Mouse (Mus musculus) stomach, postnatal 0 days (tissue): ENCODE data around the gene Tas2r137. TPM values are rescaled to one million over a fixed set of nuclear protein-coding genes. Genes with fewer than 3 reads are reported as not detected.

Experiments used
- ATAC-seq: fragments of 200-750 bp; cut with Nextera tagmentation; 2 replicates; pipeline ENCODE4 v1.8.0; 2017; ENCODE audit not compliant: low FRiP score, low TSS enrichment
- DNase-seq: peaks from one replicate; pipeline ENCODE4 v3.0.0-alpha.2; 2016; ENCODE audit warnings: low spot score
- H3K27ac ChIP-seq: fragments of 300-500 bp; sonication (generic); replicated peaks from 2 replicates; pipeline ENCODE4 v1.5.1; 2014; ENCODE audit warnings: mild to moderate bottlenecking, control low read depth
- H3K27me3 ChIP-seq: fragments of 300-500 bp; sonication (generic); 2 replicates; pipeline ENCODE4 v1.6.1; 2014; ENCODE audit warnings: low read length; ENCODE audit not compliant: control insufficient read depth, insufficient read depth
- H3K36me3 ChIP-seq: fragments of 300-500 bp; sonication (generic); 2 replicates; pipeline ENCODE4 v1.6.1; 2014; ENCODE audit warnings: low read length, mixed read lengths; ENCODE audit not compliant: control insufficient read depth, insufficient read depth
- H3K4me1 ChIP-seq: fragments of 300-500 bp; sonication (generic); replicated peaks from 2 replicates; pipeline ENCODE4 v1.6.1; 2014; ENCODE audit warnings: antibody characterized with exemption; ENCODE audit not compliant: control insufficient read depth, insufficient read depth
- H3K4me2 ChIP-seq: fragments of 300-500 bp; sonication (generic); replicated peaks from 2 replicates; pipeline ENCODE4 v1.6.1; 2014; ENCODE audit warnings: low read depth, mild to moderate bottlenecking, control low read depth, moderate library complexity
- H3K4me3 ChIP-seq: fragments of 300-500 bp; sonication (generic); 2 replicates; pipeline ENCODE4 v1.5.1; 2014; ENCODE audit warnings: low read depth, low read length, control low read depth
- H3K9ac ChIP-seq: fragments of 300-500 bp; sonication (generic); 2 replicates; pipeline ENCODE4 v1.6.1; 2014; ENCODE audit warnings: mild to moderate bottlenecking, low read length, control low read depth, mixed read lengths
- H3K9me3 ChIP-seq: fragments of 300-500 bp; sonication (generic); 2 replicates; pipeline ENCODE4 v1.6.1; 2016; ENCODE audit warnings: low read length; ENCODE audit not compliant: control insufficient read depth
- CTCF ChIP-seq: IDR thresholded peaks from 2 replicates; pipeline ENCODE4 v1.5.1; 2016; ENCODE audit warnings: antibody characterized with exemption, low read depth, mild to moderate bottlenecking, moderate library complexity
- EP300 ChIP-seq: optimal IDR thresholded peaks from 2 replicates; pipeline ENCODE3; 2016; ENCODE audit warnings: antibody characterized with exemption
- WGBS: fragments of 180-500 bp; shearing (Covaris S2); extraction: QIAGEN DNeasy Blood & Tissue Kit; methylation state at CpG from one replicate; pipeline ENCODE4 v1.1.7; 2014; 5-methylcytosine and 5-hydroxymethylcytosine counted together
- polyA plus RNA-seq: library from polyadenylated mRNA; unstranded; fragments of >200 nt; fragmentation: Nextera tagmentation; extraction: Ambion mirVana; gene quantifications from 2 replicates; pipeline ENCODE4 v1.2.1, GENCODE M21; 2015

Gene Tas2r137
- not detected in 2 replicates for polyA plus RNA-seq

GRCm38 (mm10) chr6:40490933-40491332 is at the start of gene Tas2r137:
Tas2r137 (plus strand) TSS chr6:40491233.
- TF ChIP-seq CTCF: no peak
- no peak for TF ChIP-seq EP300
- Histone ChIP-seq H3K4me2 (no peak within 1 kb of the TSS), H3K4me1 (no peaks in the 10 kb centered on the region), H3K27me3 (no peaks in the 10 kb centered on the region), H3K27ac (no peak within 1 kb of the TSS), H3K9me3 (no peaks in the 10 kb centered on the region), H3K36me3 (no peaks in the 10 kb centered on the region), H3K4me3 (no peak within 1 kb of the TSS), H3K9ac (no peak within 1 kb of the TSS)
- no peak for DNase-seq
- ATAC-seq: no peak

GRCm38 (mm10) chr6:40441276-40441675 is 49.8 kb upstream of the Tas2r137 start:
- WGBS: 75% methylated on average over 3 of the region's 3 CpGs
- H3K27me3 ChIP-seq: no peaks in the 10 kb centered on the region
- no peak overlapping the region for H3K4me3 ChIP-seq
- H3K9me3 ChIP-seq: no peaks in the 10 kb centered on the region
- no peak overlapping the region for H3K27ac ChIP-seq
- H3K4me1 ChIP-seq: no peaks in the 10 kb centered on the region
- no peak overlapping the region for H3K9ac ChIP-seq
- DNase-seq (no peak), ATAC-seq (no peak)
- H3K36me3 ChIP-seq: no peaks in the 10 kb centered on the region
- no peak for TF ChIP-seq EP300
- no peak for TF ChIP-seq CTCF
- H3K4me2 ChIP-seq: no peak overlapping the region

GRCm38 (mm10) chr6:40441755-40442154 is 49.3 kb upstream of the Tas2r137 start:
- Histone ChIP-seq H3K4me3 (no peak overlapping the region), H3K27ac (no peak overlapping the region), H3K4me1 (no peaks in the 10 kb centered on the region), H3K9ac (no peak overlapping the region), H3K9me3 (no peaks in the 10 kb centered on the region), H3K27me3 (no peaks in the 10 kb centered on the region), H3K36me3 (no peaks in the 10 kb centered on the region), H3K4me2 (no peak overlapping the region)
- TF ChIP-seq EP300 (no peak), CTCF (peak; percentile 49)
- DNase-seq: no peak
- ATAC-seq: no peak
- WGBS: 24% methylated on average over 3 of the region's 3 CpGs

- Histone ChIP-seq H3K36me3 (no peaks in the 10 kb centered on the region), H3K9me3 (no peaks in the 10 kb centered on the region), H3K4me1 (no peaks in the 10 kb centered on the region), H3K27me3 (no peaks in the 10 kb centered on the region), H3K9ac (no peak overlapping the region), H3K4me2 (no peak overlapping the region), H3K4me3 (no peak overlapping the region), H3K27ac (no peak overlapping the region)
- ATAC-seq (no peak), DNase-seq (no peak)
- WGBS: 35% methylated on average over 10 of the region's 10 CpGs
- TF ChIP-seq CTCF: no peak
- no peak for TF ChIP-seq EP300
Observed at GRCm38 (mm10) chr6:40443281-40443928, 47.6 kb upstream of the Tas2r137 start.

GRCm38 (mm10) chr6:40448626-40449025 is 42.4 kb upstream of the Tas2r137 start:
- H3K27ac ChIP-seq: no peak overlapping the region
- TF ChIP-seq EP300 (no peak), CTCF (no peak)
- no peak overlapping the region for H3K4me3 ChIP-seq
- ATAC-seq (no peak), DNase-seq (no peak)
- no peaks in the 10 kb centered on the region for H3K36me3 ChIP-seq
- no peaks in the 10 kb centered on the region for H3K9me3 ChIP-seq
- no peaks in the 10 kb centered on the region for H3K4me1 ChIP-seq
- no peak overlapping the region for H3K4me2 ChIP-seq
- H3K9ac ChIP-seq: no peak overlapping the region
- no peaks in the 10 kb centered on the region for H3K27me3 ChIP-seq

GRCm38 (mm10) chr6:40454436-40455041 is 36.5 kb upstream of the Tas2r137 start:
- Histone ChIP-seq H3K4me1 (no peaks in the 10 kb centered on the region), H3K9ac (no peak overlapping the region), H3K36me3 (no peaks in the 10 kb centered on the region), H3K9me3 (no peaks in the 10 kb centered on the region), H3K4me2 (no peak overlapping the region), H3K4me3 (no peak overlapping the region), H3K27ac (no peak overlapping the region), H3K27me3 (no peaks in the 10 kb centered on the region)
- no peak for TF ChIP-seq EP300
- peak; percentile 68 for TF ChIP-seq CTCF
- DNase-seq (no peak), ATAC-seq (no peak)
- WGBS: 22% methylated on average over 7 of the region's 7 CpGs
